Mouse (Mus musculus): ENCODE results near the gene 4833439L19Rik.
"Not testable (repeated sequence)": the region's sequence is repeated elsewhere in the genome, so short reads cannot be mapped to it uniquely, and the experiment has no call there.

Gene 4833439L19Rik

GRCm38 (mm10) chr13:54565201-54565581 lies at the start of gene 4833439L19Rik:
TSS of gene 4833439L19Rik (minus strand) at chr13:54565435.
- DNase-seq (ENCODE audit: low spot score), result peak; percentile 88

- not testable (repeated sequence) for DNase-seq (ENCODE audit: low spot score)
Measured at GRCm38 (mm10) chr13:54613141-54613540, 47.9 kb upstream of the 4833439L19Rik start.

- DNase-seq (ENCODE audit: low spot score), result peak; percentile 80
Measured at GRCm38 (mm10) chr13:54610972-54611754, 45.9 kb upstream of the 4833439L19Rik start, which contains the start of gene Cltb. TSS of gene Cltb (minus strand) at chr13:54611344.

GRCm38 (mm10) chr13:54610613-54610971 lies 45.4 kb upstream of the 4833439L19Rik start:
- DNase-seq (ENCODE audit: low spot score), result no peak

GRCm38 (mm10) chr13:54609301-54609700 lies 44.1 kb upstream of the 4833439L19Rik start:
- DNase-seq (ENCODE audit: low spot score), result no peak

GRCm38 (mm10) chr13:54608666-54609065 lies 43.4 kb upstream of the 4833439L19Rik start:
- no peak for DNase-seq (ENCODE audit: low spot score)

- DNase-seq (ENCODE audit: low spot score), result no peak
Measured at GRCm38 (mm10) chr13:54608002-54608401, 42.8 kb upstream of the 4833439L19Rik start.

- no peak for DNase-seq (ENCODE audit: low spot score)
Measured at GRCm38 (mm10) chr13:54607204-54607603, 42.0 kb upstream of the 4833439L19Rik start.

- DNase-seq (ENCODE audit: low spot score), result no peak
Measured at GRCm38 (mm10) chr13:54605426-54605825, 40.2 kb upstream of the 4833439L19Rik start.

GRCm38 (mm10) chr13:54604221-54604620 lies 39.0 kb upstream of the 4833439L19Rik start:
- no peak for DNase-seq (ENCODE audit: low spot score)

GRCm38 (mm10) chr13:54603501-54603900 lies 38.3 kb upstream of the 4833439L19Rik start:
- no peak for DNase-seq (ENCODE audit: low spot score)

- no peak for DNase-seq (ENCODE audit: low spot score)
Measured at GRCm38 (mm10) chr13:54602639-54603111, 37.4 kb upstream of the 4833439L19Rik start.

GRCm38 (mm10) chr13:54598622-54599143 lies 33.4 kb upstream of the 4833439L19Rik start:
- no peak for DNase-seq (ENCODE audit: low spot score)

GRCm38 (mm10) chr13:54596870-54597269 lies 31.6 kb upstream of the 4833439L19Rik start:
- no peak for DNase-seq (ENCODE audit: low spot score)

GRCm38 (mm10) chr13:54596107-54596690 lies 31.0 kb upstream of the 4833439L19Rik start:
- DNase-seq (ENCODE audit: low spot score), result no peak

- DNase-seq (ENCODE audit: low spot score), result no peak
Measured at GRCm38 (mm10) chr13:54593617-54594016, 28.4 kb upstream of the 4833439L19Rik start.

GRCm38 (mm10) chr13:54591776-54592356 lies 26.6 kb upstream of the 4833439L19Rik start:
- DNase-seq (ENCODE audit: low spot score), result no peak

- DNase-seq (ENCODE audit: low spot score), result peak; percentile 91
Measured at GRCm38 (mm10) chr13:54589996-54590951, 25.0 kb upstream of the 4833439L19Rik start, which contains the start of the genes Nop16 and Higd2a. TSS of gene Nop16 (minus strand) at chr13:54590090. TSS of gene Higd2a (plus strand) at chr13:54590207.

- DNase-seq (ENCODE audit: low spot score), result no peak
Measured at GRCm38 (mm10) chr13:54589414-54589995, 24.3 kb upstream of the 4833439L19Rik start.

- DNase-seq (ENCODE audit: low spot score), result no peak
Measured at GRCm38 (mm10) chr13:54585831-54586230, 20.6 kb upstream of the 4833439L19Rik start.

GRCm38 (mm10) chr13:54582860-54583259 lies 17.6 kb upstream of the 4833439L19Rik start:
- DNase-seq (ENCODE audit: low spot score), result no peak

Data from ovary, postnatal 14 days (tissue).